Mouse (Mus musculus) layer of hippocampus, adult 11-12 months (tissue): ENCODE data around the gene Fam90a1a.
"Not testable (repeated sequence)": the region's sequence is repeated elsewhere in the genome, so short reads cannot be mapped to it uniquely, and the experiment has no call there.

ENCODE experiments used
- DNase-seq: peaks from one replicate; pipeline ENCODE4 v3.0.0; 2022; ENCODE audit warnings: low spot score

The Fam90a1a gene

DNA sequence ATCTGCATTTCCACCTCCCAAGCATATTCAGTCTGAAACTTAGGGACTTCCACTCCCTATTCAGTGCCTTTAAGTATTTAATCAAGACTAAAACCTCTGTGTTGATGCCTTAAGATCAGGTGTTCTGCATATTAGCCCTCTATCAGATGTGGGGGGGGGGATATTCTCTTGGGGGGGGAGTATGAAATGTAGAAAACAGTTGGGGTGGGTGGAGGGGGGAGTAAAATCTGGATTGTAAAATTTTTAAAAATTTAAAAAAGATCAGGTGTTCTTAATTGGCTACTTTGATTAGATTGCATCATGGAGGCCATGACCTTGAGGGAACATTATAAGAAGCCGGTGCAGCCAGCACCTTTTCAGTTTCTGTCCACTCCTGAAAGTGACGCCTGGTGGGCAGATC, at the start of gene Fam90a1a:
Gene Fam90a1a, plus strand, starts transcription at position 301 of the 400 bp plus-strand sequence.
- DNase-seq = no peak

GRCm38 (mm10) chr8:21911931-21912330, 46.6 kb upstream of the Fam90a1a start:
- no peak for DNase-seq

- DNase-seq = no peak
These were observed 46.0 kb upstream of the Fam90a1a start for GRCm38 (mm10) chr8:21912554-21912953.

GRCm38 (mm10) chr8:21915625-21916024, 42.9 kb upstream of the Fam90a1a start:
- peak; percentile 8 for DNase-seq

- DNase-seq = not testable (repeated sequence)
These were observed 27.8 kb upstream of the Fam90a1a start for GRCm38 (mm10) chr8:21930754-21931153.

DNA sequence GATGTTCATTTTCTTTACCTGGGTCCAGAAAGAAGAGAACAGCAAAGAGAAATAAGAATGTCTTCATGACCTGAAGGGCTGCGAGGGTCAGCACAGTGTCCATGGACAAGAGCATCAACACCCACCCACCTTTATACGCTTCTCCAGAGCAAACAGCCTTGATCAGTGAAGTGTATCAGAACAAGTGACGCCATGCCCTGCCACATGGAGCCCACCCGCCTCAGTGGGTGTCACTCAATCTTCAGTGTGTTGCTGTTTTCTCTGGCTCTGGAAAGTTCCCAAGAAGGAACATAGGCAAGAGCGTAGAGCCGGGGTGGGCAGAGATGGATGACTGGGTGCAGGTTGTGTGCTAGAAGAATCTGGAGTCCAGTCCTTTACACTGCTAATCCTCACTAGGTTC, 25.9 kb upstream of the Fam90a1a start, which contains the start of gene Defb15:
Gene Defb15, minus strand, starts transcription at position 101 of the 400 bp plus-strand sequence.
- DNase-seq = no peak

- DNase-seq = not testable (repeated sequence)
These were observed 20.5 kb upstream of the Fam90a1a start, which contains the start of gene Defb35 for GRCm38 (mm10) chr8:21938052-21938451. Gene Defb35, plus strand, starts transcription at chr8:21938352.

DNA sequence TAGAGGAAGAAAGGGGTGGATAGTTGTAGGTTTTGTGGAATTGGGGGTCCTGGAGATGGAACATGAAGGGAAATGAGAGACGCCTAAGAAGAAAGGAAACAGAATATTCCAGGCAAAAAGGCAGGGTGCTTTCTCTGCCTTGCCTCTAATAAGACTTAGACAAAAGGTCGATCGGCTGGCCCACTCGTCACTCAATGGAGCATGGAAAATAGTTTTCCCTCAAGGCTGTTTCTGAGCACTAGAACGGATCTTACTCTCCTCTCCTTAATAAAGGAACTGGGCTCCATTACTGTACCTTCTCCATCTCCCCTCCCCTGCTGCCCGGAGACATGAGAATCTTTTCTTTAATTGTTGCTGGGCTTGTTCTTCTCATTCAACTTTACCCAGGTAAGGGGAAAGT, 12.1 kb upstream of the Fam90a1a start, which contains the start of gene Defb13:
Gene Defb13, plus strand, starts transcription at position 301 of the 400 bp plus-strand sequence.
- no peak for DNase-seq

DNA sequence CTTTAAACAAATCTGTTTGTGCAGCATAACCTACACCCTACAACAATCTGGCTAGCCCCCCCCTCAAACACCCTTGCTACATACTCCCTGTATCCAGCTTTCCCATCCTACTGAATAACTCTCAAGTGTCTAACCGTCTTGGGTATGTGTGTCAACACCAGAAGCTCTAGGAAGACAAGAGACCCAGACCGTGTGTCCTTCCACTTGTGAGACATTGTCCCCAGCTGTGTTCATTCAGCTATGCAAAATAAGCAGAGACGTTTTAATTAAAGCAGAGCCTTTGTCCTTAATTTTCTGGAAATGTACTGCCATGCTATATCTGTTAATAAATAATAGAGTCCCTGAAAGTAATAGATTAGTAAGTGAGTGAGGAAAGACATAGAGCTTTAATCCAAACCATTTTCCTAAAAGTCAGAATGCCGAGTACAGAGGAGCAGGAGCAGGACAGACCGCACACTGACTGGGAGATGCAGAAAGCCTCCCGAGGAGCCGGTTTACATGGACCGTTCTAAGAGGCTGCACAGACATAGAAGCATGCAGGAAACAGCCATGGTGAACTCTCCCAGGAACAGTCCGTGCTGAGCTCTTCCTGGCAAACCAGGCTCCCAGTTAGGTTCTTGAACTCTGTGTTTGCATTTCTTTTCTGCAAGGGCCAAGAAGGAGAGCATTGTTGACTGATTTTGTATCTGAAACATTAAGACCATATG, 11.1 kb upstream of the Fam90a1a start:
- DNase-seq = no peak

GRCm38 (mm10) chr8:21955321-21955720, 3.2 kb upstream of the Fam90a1a start:
- DNase-seq = peak; percentile 45

DNA sequence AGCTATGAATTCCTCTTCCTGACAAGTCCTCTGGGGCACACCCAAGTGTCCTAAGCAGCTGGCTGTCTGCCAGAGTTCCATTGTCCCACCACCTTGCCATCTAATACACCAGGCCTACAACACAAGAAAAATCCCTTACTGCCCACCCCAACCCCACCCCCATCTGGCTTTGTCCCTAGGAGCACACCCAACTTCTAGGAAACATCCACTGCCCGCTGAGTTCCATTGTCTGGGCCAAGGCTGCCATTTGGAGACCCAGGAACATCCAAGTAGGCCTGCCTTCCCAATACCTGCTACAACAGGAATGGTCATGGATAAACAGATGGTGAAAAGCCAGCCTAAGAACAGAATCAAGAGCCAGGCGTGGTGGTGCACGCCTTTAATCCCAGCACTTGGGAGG, 2.2 kb upstream of the Fam90a1a start:
- DNase-seq = no peak

DNA sequence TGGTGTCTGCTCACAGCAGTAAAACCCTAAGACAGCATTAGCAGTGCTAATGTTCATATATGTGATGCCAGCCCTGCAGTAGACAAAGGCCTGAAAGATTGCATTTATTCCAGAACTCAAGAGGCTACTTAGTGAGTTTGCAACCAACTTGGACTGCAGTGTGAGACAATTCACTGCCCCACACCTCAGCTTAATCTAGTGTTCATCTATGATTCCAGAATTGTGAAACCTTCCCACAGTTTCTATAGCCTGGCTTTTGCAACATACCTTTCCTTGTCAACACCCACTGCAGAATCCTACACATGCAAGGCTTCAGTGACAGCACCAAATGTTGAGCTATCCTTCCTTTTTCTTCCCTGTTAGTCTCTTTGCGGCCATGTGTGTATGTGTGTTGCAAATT, 8.1 kb downstream of the Fam90a1a start:
- DNase-seq = no peak

- no peak for DNase-seq
These were observed 11.0 kb downstream of the Fam90a1a start, which contains the start of gene Ccdc70 for GRCm38 (mm10) chr8:21969475-21969874. Gene Ccdc70, plus strand, starts transcription at chr8:21969775.

DNA sequence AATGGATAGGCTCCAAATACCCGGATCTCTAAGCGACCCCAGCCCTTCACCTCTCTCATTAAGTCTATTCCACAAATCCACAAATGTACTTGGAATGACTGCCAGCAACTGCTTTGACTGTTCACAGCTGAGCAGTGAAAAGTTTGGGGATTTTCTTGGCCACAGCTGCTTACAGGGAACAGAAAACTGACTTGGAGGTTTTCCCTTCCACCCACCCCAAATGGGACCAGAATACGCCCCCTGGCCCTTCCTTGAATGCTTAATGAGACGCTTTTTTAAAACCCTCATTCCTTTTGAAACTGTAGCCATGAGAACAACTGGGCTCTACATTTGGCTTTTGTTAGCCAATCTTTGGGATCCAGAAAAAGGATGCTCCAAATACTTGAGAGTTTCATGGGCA, 19.7 kb downstream of the Fam90a1a start:
- peak; percentile 35 for DNase-seq

GRCm38 (mm10) chr8:21981664-21982337, 23.3 kb downstream of the Fam90a1a start:
- DNase-seq = peak; percentile 27

- peak; percentile 68 for DNase-seq
These were observed 33.7 kb downstream of the Fam90a1a start for GRCm38 (mm10) chr8:21992184-21992583.

DNA sequence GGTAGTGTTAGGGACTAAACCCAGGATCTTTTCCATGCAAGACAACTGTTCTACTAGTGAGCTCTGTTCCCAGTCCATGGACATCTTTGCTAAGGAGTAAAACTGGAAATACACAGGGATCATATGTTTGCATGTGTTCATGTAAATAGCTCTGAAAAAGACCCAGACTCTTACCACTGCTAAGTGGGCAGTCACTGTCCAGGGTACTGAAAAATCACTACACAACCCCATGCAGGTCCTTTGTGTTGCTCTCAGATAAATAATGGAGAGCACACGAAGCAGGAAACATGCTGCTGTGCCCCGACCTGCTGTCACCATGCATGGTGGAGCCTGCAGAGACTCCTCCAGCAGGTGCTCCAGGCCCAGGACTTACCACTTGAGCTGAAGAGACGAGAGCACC, 36.7 kb downstream of the Fam90a1a start:
- no peak for DNase-seq

DNA sequence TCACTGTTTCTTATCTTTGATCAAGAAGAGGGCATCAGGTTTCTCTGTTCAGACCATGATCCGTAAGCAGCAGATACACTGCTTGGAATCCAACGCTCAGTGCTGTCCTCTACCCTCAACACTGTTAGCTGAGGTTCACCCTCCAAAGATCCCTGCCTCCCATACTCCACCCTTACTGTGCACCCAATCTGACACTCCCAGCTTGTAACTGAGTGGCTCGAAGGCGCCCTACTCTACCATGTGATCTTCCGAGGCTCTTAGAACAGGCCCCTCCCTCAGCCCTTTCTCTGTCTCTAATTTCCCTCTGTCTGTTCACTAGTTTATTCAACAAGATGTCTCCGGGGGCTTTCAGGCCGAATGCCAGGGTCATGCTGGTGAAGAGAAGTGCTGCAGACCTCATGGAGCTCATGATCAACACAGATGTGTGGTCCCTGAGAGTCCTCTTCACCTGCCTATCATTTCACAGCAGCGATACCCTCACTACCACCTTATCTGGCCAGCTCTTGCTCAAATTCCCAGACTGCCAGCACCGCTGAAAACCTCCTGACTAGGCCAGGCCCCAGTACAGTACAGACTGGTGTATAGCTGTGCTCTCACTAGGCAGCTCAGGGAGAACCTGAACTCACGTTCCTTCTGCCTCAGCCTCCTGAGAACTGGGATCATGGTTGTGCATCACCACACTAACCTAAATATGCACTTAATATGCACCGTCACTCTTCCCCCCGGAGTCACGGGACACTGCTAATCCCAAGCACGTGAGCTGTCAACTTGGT, 46.4 kb downstream of the Fam90a1a start:
- DNase-seq = no peak

DNA sequence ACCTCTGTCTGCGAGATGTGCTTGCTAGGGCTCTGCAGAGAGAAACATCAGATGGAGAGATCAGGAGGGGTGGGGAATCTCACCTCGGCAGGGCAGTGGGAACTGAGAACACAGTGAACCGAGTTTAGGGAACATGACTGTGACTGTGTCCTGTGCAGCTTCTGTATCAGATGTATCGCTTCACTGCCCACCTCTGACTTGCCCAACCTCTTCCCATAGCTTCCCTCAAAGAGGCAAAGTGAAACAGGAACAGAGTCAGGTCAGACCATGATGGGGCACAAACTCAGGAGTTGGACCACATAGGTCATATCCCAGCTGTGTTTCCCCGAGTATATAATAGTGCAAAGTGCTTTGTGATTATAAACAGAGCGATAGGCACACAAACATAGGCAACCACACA, 47.9 kb downstream of the Fam90a1a start:
- DNase-seq = no peak

GRCm38 (mm10) chr8:22009403-22009802, 50.9 kb downstream of the Fam90a1a start:
- no peak for DNase-seq

DNA sequence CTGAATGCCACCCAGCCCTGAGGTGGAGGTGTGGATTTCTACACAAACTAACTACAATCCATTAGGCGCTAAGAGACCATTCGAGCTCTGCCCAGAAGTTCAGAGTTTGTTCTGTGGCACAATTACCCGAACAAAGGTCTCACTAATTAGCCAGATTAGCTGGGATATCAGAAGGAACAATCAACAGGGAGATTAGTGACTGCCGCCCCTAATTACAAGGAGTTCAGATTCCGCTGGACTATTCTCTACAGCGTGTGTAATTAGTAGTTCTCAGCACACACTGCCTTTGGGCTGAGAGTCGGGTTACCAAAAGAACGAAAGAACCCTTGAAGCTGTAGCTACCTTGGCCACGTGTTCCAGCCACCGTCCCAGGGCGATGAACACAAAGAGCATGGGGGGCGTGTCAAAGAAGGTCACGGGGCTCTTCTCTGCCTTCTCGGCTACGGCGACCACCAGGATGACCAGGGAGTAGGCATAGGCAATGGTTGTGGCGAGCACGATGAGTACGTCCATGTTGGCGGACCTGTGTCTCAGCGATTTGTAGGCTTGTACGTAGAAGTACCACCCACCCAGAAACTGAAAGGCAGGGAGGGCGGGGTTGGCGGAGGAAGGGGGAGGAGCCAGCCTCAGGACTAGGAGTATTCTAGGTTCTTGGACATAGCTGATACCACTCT, 54.7 kb downstream of the Fam90a1a start:
- no peak for DNase-seq
